Mouse (Mus musculus) G1E (cell line): ENCODE results near the gene Spast.

ENCODE experiments used
- CTCF ChIP-seq: IDR thresholded peaks from 2 replicates; pipeline ENCODE4 v1.5.1; 2012; ENCODE audit warnings: low read depth, low read length, inconsistent platforms, mixed read lengths
- POLR2AphosphoS5 ChIP-seq: IDR thresholded peaks from 2 replicates; pipeline ENCODE4 v1.6.1; 2012; ENCODE audit warnings: low read depth, low read length, inconsistent platforms; ENCODE audit not compliant: insufficient replicate concordance

- TF ChIP-seq CTCF (no peak), POLR2AphosphoS5 (no peak)
Observed at GRCm38 (mm10) chr17:74394855-74395254, 56.1 kb downstream of the Spast start.
